Mouse (Mus musculus) cerebral cortex, adult 2 months (tissue): Measurements from ENCODE around the gene Nop16.

ENCODE experiments used
- WGBS: fragments of 180-500 bp; shearing (Covaris S2); methylation state at CpG from one replicate; pipeline ENCODE4 v1.1.7; 2018; 5-methylcytosine and 5-hydroxymethylcytosine counted together

Nop16 gene

GRCm38 (mm10) chr13:54589996-54590951 is at the start of gene Nop16, which contains the start of gene Higd2a:
TSS of gene Nop16 (minus strand) at chr13:54590090.
TSS of gene Higd2a (plus strand) at chr13:54590207.
- WGBS, result under 1% methylated on average over 51 of the region's 51 CpGs

- 93% methylated on average over 3 of the region's 3 CpGs for WGBS
Measured at GRCm38 (mm10) chr13:54635011-54635410, 45.1 kb upstream of the Nop16 start.

GRCm38 (mm10) chr13:54632731-54633277 is 42.9 kb upstream of the Nop16 start:
- WGBS, result 65% methylated on average over 3 of the region's 3 CpGs

GRCm38 (mm10) chr13:54629128-54629527 is 39.2 kb upstream of the Nop16 start:
- WGBS, result 66% methylated on average over 4 of the region's 4 CpGs

DNA sequence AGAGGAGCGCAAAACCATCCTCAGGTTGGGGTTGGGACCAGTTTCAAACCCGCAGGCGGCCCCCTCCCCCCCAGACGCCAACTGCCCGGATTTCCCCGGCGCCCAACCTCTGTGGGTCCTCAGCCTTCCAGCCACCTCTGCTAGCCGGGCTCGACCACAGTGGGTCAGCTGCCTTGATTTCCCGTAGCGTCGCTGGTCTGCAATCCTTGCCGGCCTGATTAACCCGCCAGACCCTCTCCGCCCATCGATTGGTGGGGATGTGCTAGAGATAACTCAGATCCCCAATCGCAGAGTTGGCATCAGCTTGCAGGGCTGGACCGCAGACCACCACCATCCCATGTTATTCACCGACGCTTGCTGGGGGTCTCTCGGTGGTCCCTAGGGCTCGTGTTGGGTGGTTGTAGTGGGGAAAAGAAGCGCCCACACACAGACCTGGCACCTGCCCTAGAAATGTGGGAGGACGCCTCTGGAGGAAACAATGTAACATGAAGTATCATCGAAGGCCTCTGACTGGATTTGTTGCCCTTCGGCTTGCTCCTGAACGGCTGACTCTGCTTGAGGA is 32.2 kb upstream of the Nop16 start:
- WGBS, result 1% methylated on average over 27 of the region's 27 CpGs

GRCm38 (mm10) chr13:54621155-54621932 is 31.5 kb upstream of the Nop16 start, which contains the start of gene Faf2:
TSS of gene Faf2 (plus strand) at chr13:54621784.
- 11% methylated on average over 44 of the region's 44 CpGs for WGBS

GRCm38 (mm10) chr13:54616998-54617397 is 27.1 kb upstream of the Nop16 start:
- WGBS, result 64% methylated on average over 6 of the region's 6 CpGs

GRCm38 (mm10) chr13:54616307-54616706 is 26.4 kb upstream of the Nop16 start:
- WGBS, result 78% methylated on average over 8 of the region's 8 CpGs

- 74% methylated on average over 8 of the region's 8 CpGs for WGBS
Measured at GRCm38 (mm10) chr13:54613141-54613540, 23.3 kb upstream of the Nop16 start.

GRCm38 (mm10) chr13:54610972-54611754 is 21.3 kb upstream of the Nop16 start, which contains the start of gene Cltb:
TSS of gene Cltb (minus strand) at chr13:54611344.
- under 1% methylated on average over 66 of the region's 66 CpGs for WGBS

DNA sequence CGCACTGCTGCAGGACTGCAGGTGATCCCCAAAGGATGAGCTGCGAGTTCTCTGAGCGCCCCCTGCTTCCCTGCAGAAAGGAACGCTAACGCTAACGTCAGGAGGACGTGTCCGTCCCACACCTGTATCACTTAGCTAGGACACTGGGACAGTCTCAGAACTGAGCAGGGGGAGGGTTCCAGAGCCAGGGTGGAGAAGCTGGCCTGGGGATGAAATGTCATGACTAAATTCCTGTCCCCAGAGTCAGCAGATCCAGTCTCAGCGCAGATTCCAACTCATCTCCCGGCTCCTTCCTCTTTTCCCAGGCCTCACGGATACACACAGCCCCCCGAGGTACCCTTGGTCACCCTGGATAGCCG is 20.7 kb upstream of the Nop16 start:
- WGBS, result 8% methylated on average over 13 of the region's 13 CpGs

DNA sequence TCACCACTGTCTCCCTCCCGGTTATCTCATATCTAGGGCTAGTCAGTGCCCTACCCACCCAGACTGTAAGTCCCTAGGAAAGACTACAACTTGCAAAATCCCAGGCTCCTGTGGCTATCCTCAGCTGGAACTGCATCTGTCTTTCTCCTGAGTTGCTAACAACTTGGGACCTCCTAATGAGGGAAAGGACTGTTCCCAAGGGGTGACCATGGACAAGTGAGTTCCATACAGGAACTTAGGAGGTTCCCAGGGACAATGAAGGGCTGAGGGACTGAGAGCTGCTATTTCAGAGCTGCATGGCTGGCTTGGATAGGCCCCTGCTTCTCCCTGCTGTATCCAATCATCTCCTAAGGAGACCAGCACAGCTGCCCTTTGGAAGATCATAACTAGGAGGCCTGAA is 19.4 kb upstream of the Nop16 start:
- WGBS, result 14% methylated on average over 1 of the region's 1 CpGs

DNA sequence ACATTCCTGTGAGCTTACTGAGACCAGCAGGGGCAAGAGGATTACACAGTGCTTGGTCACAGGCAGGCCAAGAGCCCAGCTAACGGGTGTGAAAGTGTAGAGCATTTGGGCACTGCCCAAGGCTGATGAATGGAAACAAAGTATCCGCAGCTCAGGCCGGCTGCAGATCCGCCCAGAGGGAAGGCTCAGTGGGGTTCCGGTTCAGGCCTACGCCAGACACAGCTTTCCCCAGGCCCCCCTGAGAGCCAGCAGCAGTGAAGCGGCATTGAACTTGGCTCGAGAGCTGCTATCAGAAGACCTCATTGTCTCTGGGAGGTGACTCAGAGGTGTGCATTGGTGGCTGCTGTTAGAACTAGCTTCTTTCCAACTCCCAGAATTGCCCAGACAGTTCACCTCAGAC is 18.8 kb upstream of the Nop16 start:
- WGBS, result 7% methylated on average over 8 of the region's 8 CpGs

DNA sequence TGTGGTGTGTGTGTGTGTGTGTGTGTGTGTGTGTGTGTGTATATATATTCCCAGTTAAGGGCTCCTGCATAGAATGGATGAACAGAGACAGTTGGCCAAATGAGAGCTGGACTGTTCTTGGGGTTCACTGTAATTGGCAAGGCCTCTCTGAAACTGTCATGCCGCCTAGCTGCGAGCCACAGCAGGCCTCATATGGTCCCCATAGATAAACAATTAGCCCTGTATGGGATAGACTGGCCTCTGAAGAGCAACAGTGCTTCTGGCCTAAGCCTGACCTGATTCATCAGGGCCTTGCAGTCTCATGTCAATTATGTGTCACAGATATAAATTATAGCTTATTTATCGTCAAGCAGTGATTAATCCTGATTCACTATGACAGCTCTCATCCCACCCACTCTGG is 18.1 kb upstream of the Nop16 start:
- 49% methylated on average over 3 of the region's 3 CpGs for WGBS

DNA sequence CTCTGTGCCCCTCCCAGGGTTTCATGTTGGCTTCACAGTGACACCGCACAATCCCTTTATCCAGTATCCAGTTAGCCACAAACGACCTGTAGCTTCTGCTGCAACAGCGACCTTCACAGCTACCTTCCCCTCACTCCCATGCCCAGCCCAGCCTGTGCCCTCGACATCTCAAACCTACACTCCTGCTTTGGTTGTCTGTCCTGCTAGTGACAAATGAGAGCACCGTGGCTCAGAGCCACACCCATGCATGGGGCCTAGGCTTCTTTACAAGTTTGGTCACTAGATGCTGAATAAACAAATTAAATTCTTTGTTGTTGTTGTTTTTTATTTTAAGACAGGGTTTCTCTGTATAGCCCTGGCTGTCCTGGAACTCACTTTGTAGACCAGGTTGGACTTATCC is 17.3 kb upstream of the Nop16 start:
- 71% methylated on average over 5 of the region's 5 CpGs for WGBS

GRCm38 (mm10) chr13:54605426-54605825 is 15.5 kb upstream of the Nop16 start:
- 53% methylated on average over 5 of the region's 5 CpGs for WGBS

GRCm38 (mm10) chr13:54604221-54604620 is 14.3 kb upstream of the Nop16 start:
- WGBS, result 47% methylated on average over 4 of the region's 4 CpGs

- 52% methylated on average over 3 of the region's 3 CpGs for WGBS
Measured at GRCm38 (mm10) chr13:54602639-54603111, 12.8 kb upstream of the Nop16 start.

DNA sequence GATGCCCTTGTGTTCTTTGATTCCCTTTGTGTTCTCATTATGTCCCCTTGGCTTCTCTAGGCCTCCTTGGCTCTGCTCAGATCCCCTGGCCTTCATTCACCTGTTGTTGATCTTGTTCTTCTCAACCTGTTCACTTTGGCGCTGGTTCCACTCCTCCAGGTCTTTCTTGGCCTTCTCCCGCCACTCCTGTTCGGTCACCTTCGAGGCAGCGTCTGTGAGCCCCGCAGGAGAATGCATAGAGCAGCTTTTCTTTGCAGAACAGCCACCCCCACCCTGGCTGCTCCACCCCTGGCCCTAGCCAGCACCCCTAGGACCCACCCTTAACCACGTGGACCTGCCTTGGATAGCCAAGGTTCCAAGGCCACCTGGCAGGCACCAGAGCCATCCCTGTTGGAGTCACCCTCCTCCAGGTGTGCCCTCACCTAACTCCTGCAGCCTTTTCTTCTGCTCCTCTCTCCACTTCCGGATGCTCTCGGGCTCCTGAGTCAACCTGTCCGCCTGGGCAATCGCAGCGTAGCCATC is 8.8 kb upstream of the Nop16 start:
- WGBS, result 89% methylated on average over 12 of the region's 12 CpGs

GRCm38 (mm10) chr13:54596870-54597269 is 7.0 kb upstream of the Nop16 start:
- WGBS, result 56% methylated on average over 5 of the region's 5 CpGs
